Mouse (Mus musculus): ENCODE measurements around the gene Syt11. TPM values are rescaled to one million over a fixed set of nuclear protein-coding genes. Genes with fewer than 3 reads are reported as not detected.

Syt11 gene
- polyA plus RNA-seq, 1 experiment from 2014 or later: 15.8 TPM

DNA sequence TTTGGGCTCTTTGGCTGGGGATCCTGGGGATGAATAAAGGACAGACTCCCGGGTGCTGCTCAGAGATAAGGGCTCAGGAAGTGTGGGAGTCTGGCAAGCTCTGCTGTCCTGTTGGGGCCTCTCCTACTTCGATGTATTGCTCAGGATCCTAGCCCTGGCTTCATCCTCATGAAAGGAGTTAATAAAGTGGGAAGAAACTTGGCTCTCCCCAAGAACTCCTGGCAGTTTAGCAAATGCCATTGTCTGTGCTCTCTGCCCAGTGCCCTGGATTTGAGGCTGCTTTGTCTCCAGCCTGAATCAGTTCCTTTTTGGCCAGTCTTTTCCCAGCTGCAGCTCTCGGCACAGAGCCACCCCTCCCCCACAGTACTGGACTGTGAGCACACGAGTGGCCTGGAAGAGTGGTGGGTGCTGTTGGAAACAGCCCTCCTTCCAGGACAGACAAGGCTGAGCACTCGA is 16.9 kb downstream of the Syt11 start:
- peaks cover 28% of the 10 kb centered on the region for H3K4me1 ChIP-seq
- H3K27ac ChIP-seq: peak overlapping the region; percentile 76
- H3K4me3 ChIP-seq: peak overlapping the region; percentile 18; the same call in 1 of the 2 replicates
- no peak for DNase-seq (ENCODE audit: low spot score)
- under 1% methylated on average over 5 of the region's 5 CpGs for WGBS
- H3K36me3 ChIP-seq: peaks cover 24% of the 10 kb centered on the region
- no peaks in the 10 kb centered on the region for H3K27me3 ChIP-seq (ENCODE audit: insufficient read depth, poor library complexity, severe bottlenecking)
- H3K9me3 ChIP-seq: no peaks in the 10 kb centered on the region

DNA sequence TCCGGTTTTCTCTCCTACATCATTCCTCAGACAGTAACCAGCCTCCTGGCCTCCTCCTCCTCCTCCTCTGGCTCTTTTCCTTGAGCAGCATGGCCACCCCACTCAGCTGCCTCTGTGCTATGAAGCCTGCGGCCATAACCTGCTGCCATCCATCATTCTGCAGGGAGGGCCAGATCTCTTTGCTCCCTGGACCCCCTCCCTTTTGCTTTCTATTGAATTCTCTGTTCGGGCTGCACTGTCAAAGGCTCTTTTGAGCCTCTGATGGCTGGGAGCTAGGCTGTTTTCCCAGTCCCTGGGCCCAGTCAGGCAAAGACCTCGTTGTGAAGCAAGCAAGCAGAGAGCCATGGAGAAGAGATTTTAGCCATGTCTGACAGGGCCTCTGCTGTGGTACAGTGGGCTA is 18.7 kb downstream of the Syt11 start:
- Histone ChIP-seq H3K9me3 (no peaks in the 10 kb centered on the region), H3K36me3 (peaks cover 16% of the 10 kb centered on the region), H3K4me1 (peaks cover 23% of the 10 kb centered on the region), H3K4me3 (no peak overlapping the region), H3K27ac (peak overlapping the region; percentile 42), H3K27me3 (ENCODE audit: insufficient read depth, poor library complexity, severe bottlenecking) (no peaks in the 10 kb centered on the region)
- DNase-seq (ENCODE audit: low spot score): no peak
- WGBS: 58% methylated on average over 4 of the region's 4 CpGs

- 56% methylated on average over 3 of the region's 3 CpGs for WGBS
- DNase-seq (ENCODE audit: low spot score): no peak
- Histone ChIP-seq H3K27me3 (ENCODE audit: insufficient read depth, poor library complexity, severe bottlenecking) (no peaks in the 10 kb centered on the region), H3K36me3 (peaks cover 12% of the 10 kb centered on the region), H3K27ac (no peak overlapping the region), H3K4me1 (peaks cover 23% of the 10 kb centered on the region), H3K4me3 (no peak overlapping the region), H3K9me3 (no peaks in the 10 kb centered on the region)
Observed at GRCm38 (mm10) chr3:88755541-88755940, 19.4 kb downstream of the Syt11 start.

GRCm38 (mm10) chr3:88754283-88754682 is 20.7 kb downstream of the Syt11 start:
- H3K4me1 ChIP-seq: peaks cover 23% of the 10 kb centered on the region
- H3K36me3 ChIP-seq: peaks cover 8% of the 10 kb centered on the region
- no peaks in the 10 kb centered on the region for H3K27me3 ChIP-seq (ENCODE audit: insufficient read depth, poor library complexity, severe bottlenecking)
- H3K27ac ChIP-seq: no peak overlapping the region
- no peak overlapping the region for H3K4me3 ChIP-seq
- H3K9me3 ChIP-seq: no peaks in the 10 kb centered on the region
- 64% methylated on average over 4 of the region's 4 CpGs for WGBS
- DNase-seq (ENCODE audit: low spot score): no peak

DNA sequence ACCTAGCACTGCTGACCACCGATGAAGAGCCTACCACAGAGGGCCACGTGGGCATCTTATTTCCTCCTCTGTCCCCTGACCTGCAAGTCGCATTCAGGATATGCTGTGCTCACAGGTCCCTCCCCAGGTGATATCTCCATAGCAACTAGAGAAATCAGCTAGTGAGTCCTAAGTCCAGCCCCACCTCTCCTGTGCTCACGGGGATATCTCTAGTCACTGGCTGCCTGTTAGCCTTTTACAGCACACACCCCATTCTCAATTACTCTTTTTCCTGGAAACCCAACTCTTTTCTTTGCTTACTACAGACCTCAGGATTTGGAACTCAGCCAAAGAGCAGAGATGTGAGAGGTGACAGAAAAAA is 28.1 kb downstream of the Syt11 start:
- Histone ChIP-seq H3K9me3 (peaks cover 21% of the 10 kb centered on the region), H3K36me3 (peaks cover 37% of the 10 kb centered on the region), H3K4me1 (no peaks in the 10 kb centered on the region), H3K27ac (no peak overlapping the region), H3K27me3 (ENCODE audit: insufficient read depth, poor library complexity, severe bottlenecking) (no peaks in the 10 kb centered on the region), H3K4me3 (no peak overlapping the region)
- 87% methylated on average over 4 of the region's 4 CpGs for WGBS
- DNase-seq (ENCODE audit: low spot score): no peak

DNA sequence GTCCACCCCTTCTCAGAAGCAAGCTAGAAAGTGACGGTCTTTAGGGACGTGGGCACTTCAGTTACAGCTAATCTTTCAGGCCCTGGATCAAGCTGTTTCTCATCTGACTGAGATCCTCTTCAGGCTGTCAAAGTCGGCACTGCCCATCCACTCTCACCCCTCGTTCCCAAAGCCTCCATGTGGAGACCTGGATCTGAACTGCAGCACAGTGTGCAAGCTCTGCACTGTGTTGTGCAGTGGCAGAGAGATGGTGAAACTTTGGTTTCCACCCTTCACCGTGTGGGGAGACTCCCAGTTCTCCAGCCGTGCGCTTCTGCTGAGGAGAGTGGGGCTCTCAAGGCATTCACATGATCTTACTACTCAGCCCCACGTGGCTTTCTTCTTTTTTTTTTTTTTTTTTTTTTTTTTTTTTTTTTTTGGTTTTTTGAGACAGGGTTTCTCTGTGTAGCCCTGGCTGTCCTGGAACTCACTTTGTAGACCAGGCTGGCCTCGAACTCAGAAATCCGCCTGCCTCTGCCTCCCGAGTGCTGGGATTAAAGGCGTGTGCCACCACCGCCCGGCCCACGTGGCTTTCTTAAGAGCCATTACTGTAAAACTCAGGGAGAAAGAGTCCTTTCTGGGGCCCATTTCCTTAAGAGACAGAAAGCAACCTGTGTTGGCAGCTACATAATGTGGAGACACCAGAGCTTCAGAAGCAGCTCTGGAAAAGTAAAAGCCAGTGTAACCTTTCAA is 28.7 kb downstream of the Syt11 start:
- Histone ChIP-seq H3K27me3 (ENCODE audit: insufficient read depth, poor library complexity, severe bottlenecking) (no peaks in the 10 kb centered on the region), H3K4me1 (no peaks in the 10 kb centered on the region), H3K27ac (no peak overlapping the region), H3K36me3 (peaks cover 42% of the 10 kb centered on the region), H3K9me3 (peaks cover 21% of the 10 kb centered on the region), H3K4me3 (no peak overlapping the region)
- 80% methylated on average over 13 of the region's 15 CpGs for WGBS
- DNase-seq (ENCODE audit: low spot score): no peak

GRCm38 (mm10) chr3:88745534-88745933 is 29.4 kb downstream of the Syt11 start:
- Histone ChIP-seq H3K27me3 (ENCODE audit: insufficient read depth, poor library complexity, severe bottlenecking) (no peaks in the 10 kb centered on the region), H3K27ac (peak overlapping the region; percentile 16; the same call in 1 of the 2 replicates), H3K4me3 (no peak overlapping the region), H3K9me3 (peaks cover 21% of the 10 kb centered on the region), H3K4me1 (no peaks in the 10 kb centered on the region), H3K36me3 (peaks cover 42% of the 10 kb centered on the region)
- DNase-seq (ENCODE audit: low spot score): no peak
- 88% methylated on average over 9 of the region's 9 CpGs for WGBS

DNA sequence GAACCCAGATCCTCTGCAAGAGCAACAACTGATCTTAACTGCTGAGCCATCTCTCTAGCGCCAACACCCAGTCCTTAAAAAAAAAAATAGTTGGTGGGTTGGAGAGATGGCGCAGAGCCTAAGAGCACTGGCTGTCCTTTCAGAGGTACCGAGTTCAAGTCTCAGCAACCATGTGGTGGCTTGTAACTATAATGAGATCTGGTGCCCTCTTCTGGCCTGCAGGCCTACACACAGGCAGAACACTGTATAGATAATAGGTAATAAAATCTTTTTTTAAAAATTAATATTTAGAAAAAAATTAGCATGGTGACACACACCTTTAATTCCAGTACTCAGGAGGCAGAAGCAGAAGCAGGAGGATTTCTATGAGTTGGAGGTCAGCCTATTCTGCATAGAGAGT is 34.8 kb downstream of the Syt11 start:
- Histone ChIP-seq H3K27ac (no peak overlapping the region), H3K36me3 (peaks cover 10% of the 10 kb centered on the region), H3K9me3 (no peaks in the 10 kb centered on the region), H3K27me3 (ENCODE audit: insufficient read depth, poor library complexity, severe bottlenecking) (no peaks in the 10 kb centered on the region), H3K4me3 (no peak overlapping the region), H3K4me1 (no peaks in the 10 kb centered on the region)
- 88% methylated on average over 3 of the region's 3 CpGs for WGBS
- DNase-seq (ENCODE audit: low spot score): no peak

DNA sequence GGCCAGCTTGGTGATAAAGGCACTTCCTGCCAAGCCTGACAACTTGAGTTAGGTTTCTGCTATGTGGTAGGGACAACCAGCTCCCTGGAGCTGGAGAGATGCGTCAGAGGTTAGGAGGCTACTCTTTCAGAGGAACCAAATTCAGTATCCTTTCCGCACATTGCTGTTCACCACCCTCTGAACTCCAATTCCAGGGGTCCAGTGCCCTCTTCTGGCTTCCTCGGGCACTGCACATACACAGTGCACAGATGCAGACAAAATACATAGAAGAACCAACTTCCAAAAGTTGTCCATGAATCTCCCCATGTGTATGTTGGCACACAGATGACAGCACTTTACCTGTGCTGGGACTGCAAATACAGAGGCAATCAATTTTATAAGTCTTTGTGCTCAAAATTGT is 36.3 kb downstream of the Syt11 start:
- no peak for DNase-seq (ENCODE audit: low spot score)
- Histone ChIP-seq H3K27me3 (ENCODE audit: insufficient read depth, poor library complexity, severe bottlenecking) (no peaks in the 10 kb centered on the region), H3K36me3 (0 out of 2 replicates have a peak, but pooled peaks cover 8% of the 10 kb centered on the region), H3K4me3 (no peak overlapping the region), H3K27ac (no peak overlapping the region), H3K9me3 (no peaks in the 10 kb centered on the region), H3K4me1 (no peaks in the 10 kb centered on the region)
- WGBS: 55% methylated on average over 3 of the region's 3 CpGs

DNA sequence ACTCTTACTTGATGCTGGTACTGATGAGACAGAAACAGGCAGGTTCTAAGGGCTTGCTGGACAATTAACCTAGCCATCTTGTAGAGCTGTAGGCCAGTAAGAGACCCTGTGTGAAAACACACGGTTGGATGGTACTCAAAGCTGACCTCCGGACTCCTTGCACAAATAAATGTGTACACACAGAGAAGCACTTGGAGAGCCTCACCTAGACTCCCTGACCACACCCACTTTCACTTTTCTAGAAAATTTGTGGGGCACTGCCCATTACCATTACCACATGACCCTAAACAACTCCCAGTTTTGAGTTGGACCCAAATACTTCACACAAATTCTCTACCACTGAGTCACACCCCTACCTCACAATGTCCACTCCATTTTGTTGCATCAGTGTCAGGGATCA is 38.4 kb downstream of the Syt11 start:
- no peak overlapping the region for H3K4me3 ChIP-seq
- peaks cover 6% of the 10 kb centered on the region; the same call in 1 of the 2 replicates for H3K36me3 ChIP-seq
- no peak for DNase-seq (ENCODE audit: low spot score)
- 88% methylated on average over 2 of the region's 2 CpGs for WGBS
- H3K27me3 ChIP-seq (ENCODE audit: insufficient read depth, poor library complexity, severe bottlenecking): no peaks in the 10 kb centered on the region
- H3K9me3 ChIP-seq: no peaks in the 10 kb centered on the region
- H3K27ac ChIP-seq: no peak overlapping the region
- no peaks in the 10 kb centered on the region for H3K4me1 ChIP-seq

DNA sequence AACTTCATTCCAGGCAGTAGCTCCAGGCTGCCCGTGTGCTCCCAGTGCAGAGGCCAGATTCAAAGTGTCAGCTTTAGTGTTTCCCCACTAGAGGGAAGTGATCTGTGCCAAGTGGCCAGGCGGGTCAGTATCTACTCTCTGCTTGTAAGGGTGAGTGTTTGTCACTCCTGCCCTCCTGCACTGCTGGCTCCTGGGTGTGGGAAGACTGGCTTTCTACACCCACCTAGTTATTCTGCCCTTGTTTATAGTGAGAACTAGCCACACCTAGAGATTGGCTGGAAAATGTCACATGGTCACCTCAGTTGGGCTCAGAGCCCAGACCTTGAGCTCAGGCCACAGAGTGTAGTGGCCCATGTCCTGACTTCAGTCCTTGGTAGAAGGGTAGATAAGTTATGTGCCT is 55.9 kb downstream of the Syt11 start:
- no peak overlapping the region for H3K4me3 ChIP-seq
- WGBS: 46% methylated on average over 2 of the region's 2 CpGs
- no peaks in the 10 kb centered on the region for H3K27me3 ChIP-seq (ENCODE audit: insufficient read depth, poor library complexity, severe bottlenecking)
- peaks cover 45% of the 10 kb centered on the region for H3K36me3 ChIP-seq
- peaks cover 17% of the 10 kb centered on the region for H3K4me1 ChIP-seq
- H3K9me3 ChIP-seq: no peaks in the 10 kb centered on the region
- no peak overlapping the region for H3K27ac ChIP-seq
- DNase-seq (ENCODE audit: low spot score): peak; percentile 83

GRCm38 (mm10) chr3:88717831-88718230 is 57.1 kb downstream of the Syt11 start:
- H3K4me3 ChIP-seq: peak overlapping the region; percentile 74
- peaks cover 17% of the 10 kb centered on the region for H3K4me1 ChIP-seq
- H3K27ac ChIP-seq: no peak overlapping the region
- DNase-seq (ENCODE audit: low spot score): no peak
- no peaks in the 10 kb centered on the region for H3K27me3 ChIP-seq (ENCODE audit: insufficient read depth, poor library complexity, severe bottlenecking)
- no peaks in the 10 kb centered on the region for H3K9me3 ChIP-seq
- WGBS: 57% methylated on average over 1 of the region's 1 CpGs
- H3K36me3 ChIP-seq: peaks cover 45% of the 10 kb centered on the region

GRCm38 (mm10) chr3:88717198-88717798 is 57.7 kb downstream of the Syt11 start:
- whole genome bisulfite sequencing: 9% methylated on average over 9 of the region's 9 CpGs
- H3K9me3 ChIP-seq: no peaks in the 10 kb centered on the region
- H3K27me3 ChIP-seq (ENCODE audit: insufficient read depth, poor library complexity, severe bottlenecking): no peaks in the 10 kb centered on the region
- H3K27ac ChIP-seq: peak overlapping the region; percentile 87
- H3K36me3 ChIP-seq: peaks cover 50% of the 10 kb centered on the region
- H3K4me1 ChIP-seq: peaks cover 17% of the 10 kb centered on the region
- peak; percentile 80 for DNase-seq (ENCODE audit: low spot score)
- peak overlapping the region; percentile 74 for H3K4me3 ChIP-seq

Measured in heart, embryonic 10.5 days (tissue).